Mouse (Mus musculus): ENCODE measurements around the gene Sidt2.

The Sidt2 gene

GRCm38 (mm10) chr9:45907078-45907428 lies 48.0 kb downstream of the Sidt2 start:
- no peak for DNase-seq

GRCm38 (mm10) chr9:45906355-45907077 lies 48.5 kb downstream of the Sidt2 start, which contains the start of the genes Pcsk7 and Rnf214:
Gene Pcsk7, plus strand, starts transcription at chr9:45906497.
Gene Rnf214, minus strand, starts transcription at chr9:45906911.
- DNase-seq = peak; percentile 90

GRCm38 (mm10) chr9:45905811-45906237 lies 49.2 kb downstream of the Sidt2 start:
- peak; percentile 24 for DNase-seq

GRCm38 (mm10) chr9:45905196-45905595 lies 49.9 kb downstream of the Sidt2 start:
- no peak for DNase-seq

- DNase-seq = no peak
Measured at GRCm38 (mm10) chr9:45893681-45894080, 61.4 kb downstream of the Sidt2 start.
